Mouse (Mus musculus) heart, embryonic 16.5 days (tissue): ENCODE results near the gene Mfge8. TPM values are rescaled to one million over a fixed set of nuclear protein-coding genes. Genes with fewer than 3 reads are reported as not detected.
A peak's percentile ranks its signal among the peaks of the same experiment; 100 is the strongest.

Source experiments
- ATAC-seq: fragments of 200-750 bp; cut with Nextera tagmentation; replicated peaks from 2 replicates; pipeline ENCODE4 v1.8.0; 2017; ENCODE audit warnings: moderate number of reproducible peaks; ENCODE audit not compliant: insufficient read depth, low FRiP score; ENCODE audit errors: extremely low read depth
- H3K27ac ChIP-seq: fragments of 300-500 bp; sonication (generic); 2 replicates; pipeline ENCODE4 v1.5.1; 2014; ENCODE audit warnings: mild to moderate bottlenecking, low read length, control low read depth, moderate library complexity
- H3K27me3 ChIP-seq: fragments of 300-500 bp; sonication (generic); 2 replicates; pipeline ENCODE4 v1.6.1; 2014; ENCODE audit warnings: low read length, mixed read lengths; ENCODE audit not compliant: control insufficient read depth, insufficient read depth
- H3K36me3 ChIP-seq: fragments of 300-500 bp; sonication (generic); 2 replicates; pipeline ENCODE4 v1.6.1; 2014; ENCODE audit not compliant: control insufficient read depth, insufficient read depth
- H3K4me1 ChIP-seq: fragments of 300-500 bp; sonication (generic); 2 replicates; pipeline ENCODE4 v1.6.1; 2014; ENCODE audit warnings: low read length, mixed read lengths; ENCODE audit not compliant: control insufficient read depth, insufficient read depth
- H3K4me2 ChIP-seq: fragments of 300-500 bp; sonication (generic); 2 replicates; pipeline ENCODE4 v1.6.1; 2014; ENCODE audit warnings: low read depth, mild to moderate bottlenecking, control low read depth, low read length
- H3K4me3 ChIP-seq: fragments of 300-500 bp; sonication (generic); 2 replicates; pipeline ENCODE4 v1.5.1; 2014; ENCODE audit warnings: mild to moderate bottlenecking, control low read depth, low read length
- H3K9ac ChIP-seq: fragments of 300-500 bp; sonication (generic); 2 replicates; pipeline ENCODE4 v1.6.1; 2014; ENCODE audit warnings: low read length, control low read depth
- H3K9me3 ChIP-seq: fragments of 300-500 bp; sonication (generic); replicated peaks from 2 replicates; pipeline ENCODE4 v1.6.1; 2016; ENCODE audit warnings: low read length; ENCODE audit not compliant: control insufficient read depth
- WGBS: fragments of 180-500 bp; shearing (Covaris S2); extraction: QIAGEN DNeasy Blood & Tissue Kit; methylation state at CpG from one replicate; pipeline ENCODE4 v1.1.7; 2014; 5-methylcytosine and 5-hydroxymethylcytosine counted together
- polyA plus RNA-seq: library from polyadenylated mRNA; unstranded; fragments of >200 nt; fragmentation: Nextera tagmentation; extraction: Ambion mirVana; gene quantifications from 2 replicates; pipeline ENCODE4 v1.2.1, GENCODE M21; 2015

Mfge8 gene
- polyA plus RNA-seq, 1 experiment from 2014 or later: 239 TPM

GRCm38 (mm10) chr7:79171782-79172181 is 22.9 kb upstream of the Mfge8 start:
- no peaks in the 10 kb centered on the region for H3K36me3 ChIP-seq
- H3K27ac ChIP-seq: no peak overlapping the region
- H3K9ac ChIP-seq: no peak overlapping the region
- no peaks in the 10 kb centered on the region for H3K4me1 ChIP-seq
- no peak overlapping the region for H3K4me2 ChIP-seq
- no peaks in the 10 kb centered on the region for H3K27me3 ChIP-seq
- H3K4me3 ChIP-seq: no peak overlapping the region
- WGBS: 78% methylated on average over 1 of the region's 1 CpGs
- ATAC-seq: no peak
- H3K9me3 ChIP-seq: no peaks in the 10 kb centered on the region; the same call in 1 of the 2 replicates

GRCm38 (mm10) chr7:79167006-79167562 is 18.2 kb upstream of the Mfge8 start:
- no peak overlapping the region for H3K4me2 ChIP-seq
- H3K9ac ChIP-seq: no peak overlapping the region
- H3K9me3 ChIP-seq: no peaks in the 10 kb centered on the region; the same call in 1 of the 2 replicates
- 71% methylated on average over 14 of the region's 14 CpGs for WGBS
- no peak for ATAC-seq
- no peaks in the 10 kb centered on the region for H3K27me3 ChIP-seq
- no peaks in the 10 kb centered on the region for H3K36me3 ChIP-seq
- no peaks in the 10 kb centered on the region for H3K4me1 ChIP-seq
- H3K4me3 ChIP-seq: no peak overlapping the region
- H3K27ac ChIP-seq: no peak overlapping the region

GRCm38 (mm10) chr7:79159406-79159805 is 10.5 kb upstream of the Mfge8 start:
- H3K27me3 ChIP-seq: no peaks in the 10 kb centered on the region
- no peak overlapping the region for H3K4me3 ChIP-seq
- H3K9ac ChIP-seq: no peak overlapping the region
- no peak for ATAC-seq
- H3K27ac ChIP-seq: no peak overlapping the region
- no peak overlapping the region for H3K4me2 ChIP-seq
- H3K36me3 ChIP-seq: no peaks in the 10 kb centered on the region
- WGBS: 83% methylated on average over 1 of the region's 1 CpGs
- no peaks in the 10 kb centered on the region for H3K4me1 ChIP-seq
- H3K9me3 ChIP-seq: no peaks in the 10 kb centered on the region

- Histone ChIP-seq H3K27ac (peak overlapping the region; percentile 44; the same call in 1 of the 2 replicates), H3K4me3 (no peak overlapping the region), H3K9me3 (no peaks in the 10 kb centered on the region), H3K9ac (0 out of 2 replicates have a peak overlapping the region, but pooled peaks have one; percentile 46), H3K36me3 (no peaks in the 10 kb centered on the region), H3K27me3 (no peaks in the 10 kb centered on the region), H3K4me2 (peak overlapping the region; percentile 89), H3K4me1 (peaks cover 20% of the 10 kb centered on the region)
- 34% methylated on average over 6 of the region's 6 CpGs for WGBS
- ATAC-seq: no peak
These were observed 662 bp upstream of the Mfge8 start for GRCm38 (mm10) chr7:79149522-79149921.

- peaks cover 11% of the 10 kb centered on the region; the same call in 1 of the 2 replicates for H3K36me3 ChIP-seq
- no peak; the same call in 1 of the 2 replicates for ATAC-seq
- no peaks in the 10 kb centered on the region for H3K27me3 ChIP-seq
- no peaks in the 10 kb centered on the region for H3K9me3 ChIP-seq
- peak overlapping the region; percentile 93 for H3K27ac ChIP-seq
- WGBS: 2% methylated on average over 20 of the region's 20 CpGs
- H3K4me1 ChIP-seq: peaks cover 20% of the 10 kb centered on the region
- H3K9ac ChIP-seq: peak overlapping the region; percentile 89
- peak overlapping the region; percentile 91 for H3K4me3 ChIP-seq
- peak overlapping the region; percentile 89 for H3K4me2 ChIP-seq
These were observed 768 bp downstream of the Mfge8 start for GRCm38 (mm10) chr7:79147931-79148653.

- no peaks in the 10 kb centered on the region for H3K27me3 ChIP-seq
- WGBS: 46% methylated on average over 12 of the region's 12 CpGs
- no peaks in the 10 kb centered on the region for H3K9me3 ChIP-seq
- peak overlapping the region; percentile 89 for H3K9ac ChIP-seq
- peak overlapping the region; percentile 91 for H3K4me3 ChIP-seq
- peak overlapping the region; percentile 89 for H3K4me2 ChIP-seq
- ATAC-seq: 0 out of 2 replicates have a peak, but pooled peaks have one; percentile 21
- peaks cover 15% of the 10 kb centered on the region for H3K36me3 ChIP-seq
- peaks cover 20% of the 10 kb centered on the region for H3K4me1 ChIP-seq
- peak overlapping the region; percentile 93 for H3K27ac ChIP-seq
These were observed 1.6 kb downstream of the Mfge8 start for GRCm38 (mm10) chr7:79147011-79147837.

- 40% methylated on average over 8 of the region's 8 CpGs for WGBS
- Histone ChIP-seq H3K9ac (no peak overlapping the region), H3K27ac (no peak overlapping the region), H3K27me3 (no peaks in the 10 kb centered on the region), H3K4me2 (no peak overlapping the region), H3K9me3 (no peaks in the 10 kb centered on the region), H3K4me1 (no peaks in the 10 kb centered on the region), H3K4me3 (no peak overlapping the region), H3K36me3 (peaks cover 42% of the 10 kb centered on the region)
- ATAC-seq: no peak
These were observed 8.0 kb downstream of the Mfge8 start for GRCm38 (mm10) chr7:79140897-79141296.

GRCm38 (mm10) chr7:79139891-79140591 is 8.8 kb downstream of the Mfge8 start:
- 56% methylated on average over 4 of the region's 4 CpGs for WGBS
- ATAC-seq: no peak
- peaks cover 51% of the 10 kb centered on the region for H3K36me3 ChIP-seq

More at GRCm38 (mm10) chr7:79139891-79140591, 8.8 kb downstream of the Mfge8 start:
- Histone ChIP-seq H3K9me3 (no peaks in the 10 kb centered on the region), H3K4me1 (no peaks in the 10 kb centered on the region), H3K9ac (no peak overlapping the region), H3K4me3 (no peak overlapping the region), H3K27me3 (no peaks in the 10 kb centered on the region), H3K4me2 (no peak overlapping the region), H3K27ac (no peak overlapping the region)
